Mouse (Mus musculus) embryonic fibroblast, embryonic 13.5 days (primary cell): Measurements from ENCODE around the gene Atrnl1.

Source experiments
- CTCF ChIP-seq: IDR thresholded peaks from 2 replicates; pipeline ENCODE4 v1.5.1; 2011; ENCODE audit warnings: mild to moderate bottlenecking, control low read depth, low read length, moderate library complexity, borderline replicate concordance; ENCODE audit not compliant: insufficient read depth
- POLR2A ChIP-seq: IDR thresholded peaks from 2 replicates; pipeline ENCODE4 v1.6.1; 2011; ENCODE audit warnings: low read depth, mild to moderate bottlenecking, control low read depth, low read length, moderate library complexity

- TF ChIP-seq CTCF: no peak
- no peak for TF ChIP-seq POLR2A
Measured at GRCm38 (mm10) chr19:58017468-58017867, 406.6 kb downstream of the Atrnl1 start.
